Mouse (Mus musculus) liver (tissue): Measurements from ENCODE around the gene Magee1.
A peak's percentile ranks its signal among the peaks of the same experiment; 100 is the strongest.
"Not testable (repeated sequence)": the region's sequence is repeated elsewhere in the genome, so short reads cannot be mapped to it uniquely, and the experiment has no call there.

Source experiments
- DNase-seq: peaks from one replicate; pipeline ENCODE4 v3.0.0-alpha.2; 2020; ENCODE audit warnings: mixed read lengths

The Magee1 gene

DNA sequence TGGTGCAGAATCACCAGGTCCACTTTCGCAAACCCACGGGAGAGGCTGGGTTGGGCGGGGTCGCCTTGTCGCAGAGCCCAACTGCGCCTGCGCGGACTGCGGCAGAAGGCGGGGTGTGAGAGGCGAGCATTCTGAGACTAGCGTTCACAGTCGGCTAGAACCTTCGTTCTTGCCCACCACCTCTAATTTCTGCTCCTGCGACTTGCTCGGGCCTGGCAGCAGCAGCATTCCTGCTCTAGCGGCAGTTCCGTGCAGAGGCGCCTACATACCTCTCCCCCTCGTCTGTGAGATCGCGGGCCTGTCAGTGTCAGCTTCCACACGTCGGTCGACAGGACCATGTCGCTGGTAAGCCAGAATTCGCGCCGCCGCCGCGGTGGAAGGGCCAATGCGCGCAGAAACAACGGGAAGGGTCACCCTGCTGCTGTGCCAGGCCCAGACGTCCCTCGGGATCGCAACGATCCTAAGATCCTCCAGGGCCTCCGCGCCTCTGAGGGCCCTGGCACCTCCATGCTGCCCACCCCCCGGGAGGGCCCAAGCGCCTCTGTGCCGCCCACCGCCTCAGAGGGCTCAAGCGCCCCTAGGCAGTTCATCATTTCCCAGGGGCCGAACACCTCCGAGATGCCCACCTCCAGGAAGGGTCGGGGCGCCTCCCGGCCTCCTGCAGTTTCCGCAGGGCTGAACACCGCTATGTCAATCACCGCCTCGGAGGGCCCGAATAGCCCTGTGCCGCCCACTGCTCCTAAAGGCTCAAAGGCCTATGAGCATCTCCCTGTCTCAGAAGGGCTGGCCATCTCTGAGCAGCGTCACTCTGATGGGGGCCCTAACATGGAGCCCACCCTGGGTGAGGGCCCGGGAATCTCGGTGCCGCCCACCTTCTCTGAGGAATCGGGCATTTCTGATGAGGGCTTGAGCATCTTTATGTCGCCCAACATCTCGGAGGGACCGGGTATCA, at the start of gene Magee1:
TSS of gene Magee1 (plus strand) at position 104 of the 952 bp plus-strand sequence.
- DNase-seq = peak; percentile 75

DNA sequence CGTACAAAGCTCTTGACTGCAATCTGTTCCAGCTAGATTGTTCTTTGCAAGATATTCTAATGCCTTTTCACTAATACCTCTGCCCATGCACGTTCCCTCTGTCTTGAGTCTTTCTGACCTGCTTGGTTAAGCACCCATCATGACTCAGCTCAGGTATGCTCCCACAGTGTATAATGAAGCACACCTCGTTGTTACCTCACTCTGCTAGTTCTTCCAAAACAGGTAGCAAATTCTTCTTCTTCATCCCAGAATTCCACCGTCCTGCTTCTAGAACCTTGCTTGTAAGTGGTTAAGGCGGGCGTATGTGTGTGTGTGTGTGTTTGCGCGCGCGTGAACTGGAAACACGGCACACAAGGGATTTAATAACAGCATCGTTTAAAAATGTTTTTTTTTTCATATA, 41.0 kb upstream of the Magee1 start:
- DNase-seq = no peak

DNA sequence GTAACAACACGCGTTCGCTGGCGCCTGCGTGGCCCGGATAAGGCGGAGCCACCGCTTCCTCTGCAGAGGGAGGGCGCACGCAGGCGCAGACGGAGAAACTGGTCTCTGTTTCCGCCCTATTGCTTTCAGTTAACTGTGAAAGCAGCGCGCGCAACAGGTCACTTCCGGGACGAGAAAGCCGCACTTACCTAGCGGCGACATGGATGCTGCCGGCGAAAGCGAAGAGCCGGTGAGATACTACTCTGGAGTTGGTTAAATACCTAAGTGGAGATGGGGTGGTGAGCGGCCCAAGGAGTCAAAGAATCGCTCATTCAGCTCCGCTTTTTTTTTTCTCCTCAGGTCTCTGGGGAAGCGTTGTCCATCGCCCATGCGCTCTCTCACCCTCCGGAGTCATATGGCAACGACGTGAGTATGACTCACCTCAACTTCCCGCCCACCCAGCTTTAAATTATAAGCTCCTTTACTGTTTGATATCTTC, 40.5 kb upstream of the Magee1 start, which contains the start of gene Pbdc1:
TSS of gene Pbdc1 (plus strand) at position 142 of the 478 bp plus-strand sequence.
- DNase-seq = peak; percentile 93

DNA sequence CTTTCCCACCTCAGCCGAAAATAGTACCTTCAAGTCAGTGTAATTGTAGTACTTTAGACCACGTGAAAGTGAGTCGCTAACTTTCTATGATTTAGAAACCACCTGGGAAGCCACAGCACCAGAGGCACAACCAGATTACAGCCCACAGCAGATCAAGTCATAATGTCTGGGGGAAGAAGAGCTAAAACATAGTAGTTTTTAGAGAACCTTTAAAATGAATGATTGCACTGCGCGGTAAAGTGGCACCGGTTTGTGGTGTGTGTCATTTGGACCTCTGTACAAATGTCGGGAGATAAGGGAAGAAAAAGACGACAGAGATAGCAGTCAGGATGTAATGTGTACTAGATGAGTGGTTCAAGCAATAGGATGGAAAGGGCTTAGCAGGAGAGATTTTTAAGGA, 40.1 kb upstream of the Magee1 start:
- no peak for DNase-seq

DNA sequence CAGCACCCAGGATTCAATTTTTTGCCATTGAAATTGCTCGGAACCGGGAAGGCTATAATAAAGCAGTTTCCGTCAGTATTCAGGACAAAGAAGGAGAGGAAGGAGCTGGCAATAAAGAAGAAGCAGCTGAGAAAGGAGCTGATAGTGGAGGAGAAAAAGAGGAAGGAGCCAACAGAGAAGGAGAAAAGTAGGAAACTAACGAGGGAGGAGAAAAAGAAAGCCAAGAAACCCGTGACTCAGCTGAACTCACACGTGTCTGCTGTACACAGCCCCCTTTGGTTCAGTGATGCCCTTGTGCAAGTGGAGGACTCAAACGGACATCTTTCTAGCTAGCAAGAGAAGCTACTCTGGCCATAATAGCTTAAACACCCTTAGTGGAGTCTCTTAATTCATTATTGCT, 37.2 kb upstream of the Magee1 start:
- DNase-seq = not testable (repeated sequence)

DNA sequence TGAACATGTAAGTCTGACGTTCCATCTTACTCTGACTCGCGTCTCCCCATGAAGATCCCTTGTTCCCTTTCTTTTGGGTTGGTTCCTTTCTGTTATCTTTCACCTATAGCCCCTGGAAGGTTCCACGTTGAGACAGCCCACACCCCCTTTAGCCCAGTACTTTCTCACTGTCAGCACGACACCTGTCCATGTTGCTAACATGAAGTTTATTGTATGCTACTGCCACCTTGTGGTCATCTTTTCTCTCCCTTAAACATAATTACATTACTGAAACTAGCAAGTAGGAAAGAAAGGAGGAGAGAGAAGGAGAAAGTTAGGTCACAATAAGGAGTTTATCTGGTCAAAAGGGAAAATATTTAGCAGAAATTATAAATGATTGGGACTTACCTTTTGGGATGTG, 16.0 kb upstream of the Magee1 start:
- DNase-seq = no peak

DNA sequence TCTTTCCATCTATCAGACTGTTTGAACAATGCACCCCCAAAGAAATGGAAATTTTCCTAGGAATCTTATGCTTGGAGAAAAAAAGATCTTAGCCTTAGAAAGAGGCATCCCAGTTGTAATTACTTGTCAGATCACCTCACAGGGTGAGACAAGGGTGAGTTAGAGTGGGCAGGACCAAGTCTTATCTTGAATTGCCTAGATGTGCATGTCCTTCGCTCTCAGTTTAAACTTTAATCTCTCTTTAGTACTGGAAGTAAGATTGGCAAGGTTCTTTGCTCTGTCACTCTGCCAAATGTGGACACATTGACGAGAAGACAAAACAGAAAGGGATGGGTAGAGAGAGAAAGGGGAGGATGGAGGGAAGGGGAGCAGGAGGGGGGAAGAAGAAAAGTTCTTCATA, 5.2 kb upstream of the Magee1 start:
- no peak for DNase-seq

DNA sequence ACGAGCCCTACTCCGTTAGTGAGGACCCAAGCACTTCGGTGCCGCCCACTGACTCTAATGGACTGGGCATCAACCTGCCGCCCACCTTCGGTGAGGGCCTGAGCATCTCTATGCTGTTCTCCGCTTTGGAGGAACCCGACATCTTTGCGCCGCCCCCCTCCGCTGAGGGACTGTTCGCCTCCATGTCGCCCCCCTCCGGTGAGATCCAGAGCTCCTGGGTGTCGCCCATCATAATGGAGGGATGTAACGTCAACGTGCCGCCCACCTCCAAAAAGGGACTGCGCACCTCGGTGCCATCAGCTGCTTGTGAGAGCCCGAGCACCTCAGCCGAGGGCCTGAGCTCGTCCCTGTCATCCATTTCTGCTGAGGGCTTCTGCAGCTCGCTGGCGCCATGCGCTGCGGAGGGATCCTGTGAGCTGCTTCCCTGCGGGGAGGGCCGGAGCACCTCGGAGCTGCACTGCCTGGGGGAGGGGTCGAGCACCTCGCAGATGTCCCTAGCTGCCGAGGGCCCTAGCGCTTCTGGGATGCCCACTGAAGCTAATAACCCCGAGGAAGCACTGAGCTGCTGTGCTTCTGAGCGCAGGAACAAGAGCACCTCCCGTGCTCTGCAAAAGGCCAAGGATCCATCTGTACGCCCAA, 1.2 kb downstream of the Magee1 start:
- DNase-seq = peak; percentile 63

DNA sequence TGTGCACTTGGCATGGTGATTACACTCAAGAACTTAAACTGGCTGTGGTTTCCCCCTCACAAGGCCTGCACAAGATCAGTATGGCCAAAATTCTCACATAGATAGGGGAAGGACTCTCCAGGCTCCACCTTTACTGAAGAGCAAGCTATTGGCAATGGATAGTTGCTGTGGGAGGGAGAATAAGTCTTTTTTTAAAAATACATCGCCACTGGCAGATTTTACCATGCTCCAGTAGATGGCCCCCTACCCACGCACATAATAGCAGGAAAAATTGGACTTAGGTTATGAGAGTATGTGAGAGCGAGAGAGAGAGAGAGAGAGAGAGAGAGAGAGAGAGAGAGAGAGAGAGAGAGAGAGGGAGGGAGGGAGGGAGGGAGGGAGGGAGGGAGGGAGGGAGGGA, 4.7 kb downstream of the Magee1 start:
- no peak for DNase-seq

DNA sequence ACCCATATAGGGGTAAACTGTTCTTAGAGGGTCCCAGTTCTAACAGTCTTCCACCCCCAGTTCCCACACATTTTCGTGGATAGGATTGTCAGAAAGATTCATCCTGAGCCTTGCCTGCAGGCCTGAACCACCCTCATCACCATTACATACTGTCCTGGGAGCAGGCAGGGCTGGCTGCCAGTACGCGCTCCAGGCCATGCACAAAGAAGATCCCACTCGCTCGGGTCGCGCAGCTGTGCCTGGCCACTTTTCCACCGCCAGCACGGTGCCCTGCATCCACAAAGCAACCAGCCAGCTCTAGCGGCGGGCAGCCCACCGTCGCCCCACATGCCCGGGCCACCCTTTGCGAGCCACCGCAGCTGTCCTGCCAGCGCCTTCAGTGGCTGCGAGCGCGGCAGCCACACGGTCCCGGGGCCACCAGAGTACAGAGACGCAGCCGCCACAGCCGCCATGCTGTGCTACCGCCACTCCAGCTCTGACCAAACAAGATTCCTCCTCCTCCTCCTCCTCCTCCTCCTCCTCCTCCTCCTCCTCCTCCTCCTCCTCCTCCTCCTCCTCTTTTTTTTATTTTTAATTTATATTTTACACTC, 31.8 kb downstream of the Magee1 start:
- DNase-seq = peak; percentile 2

DNA sequence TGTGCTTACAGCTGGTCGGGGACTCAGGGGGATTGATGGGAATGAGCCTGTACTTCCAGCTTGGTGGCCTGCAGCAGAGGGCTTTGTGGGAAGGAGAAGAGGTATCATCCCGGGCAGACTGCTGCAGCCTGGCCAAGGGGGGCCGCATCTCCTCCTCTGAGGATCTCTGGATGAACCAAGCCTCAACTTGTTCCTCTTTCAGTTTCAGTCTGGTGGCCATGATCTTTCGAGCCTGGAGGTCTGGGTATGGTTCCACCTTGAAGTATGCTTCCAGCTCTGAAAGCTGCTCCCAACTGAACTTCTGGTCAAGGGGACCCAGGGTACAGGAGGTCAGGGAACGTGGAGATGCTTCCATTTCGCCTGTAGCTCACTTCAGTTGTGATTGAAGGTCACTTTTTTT, 44.8 kb downstream of the Magee1 start:
- DNase-seq = not testable (repeated sequence)

DNA sequence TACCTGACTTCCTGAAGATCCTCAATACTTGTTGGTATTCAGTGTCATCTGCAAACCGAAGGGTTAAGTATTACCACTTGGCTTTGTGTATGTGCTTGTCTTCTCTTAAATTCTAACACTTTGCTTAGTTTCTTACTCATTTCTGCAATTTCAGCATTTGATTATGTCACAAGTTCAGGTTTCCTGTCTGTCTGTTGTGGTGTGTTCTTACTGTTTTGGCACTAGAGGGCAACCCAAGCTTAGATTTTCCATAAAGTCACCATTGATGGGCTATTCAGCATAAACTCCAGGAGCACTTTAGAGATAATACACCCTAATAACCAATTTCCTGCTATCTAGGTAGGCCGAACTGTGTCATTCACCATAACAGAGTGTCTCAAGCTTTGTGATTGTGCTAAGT, 47.0 kb downstream of the Magee1 start:
- DNase-seq = no peak
